Mouse (Mus musculus) neural tube, embryonic 12.5 days (tissue): Measurements from ENCODE around the gene Cd59b. TPM values are rescaled to one million over a fixed set of nuclear protein-coding genes. Genes with fewer than 3 reads are reported as not detected.
"Not testable (repeated sequence)": the region's sequence is repeated elsewhere in the genome, so short reads cannot be mapped to it uniquely, and the experiment has no call there.

Source experiments
- ATAC-seq: fragments of 200-750 bp; cut with Nextera tagmentation; 2 replicates; pipeline ENCODE4 v1.8.0; 2017; ENCODE audit warnings: low read depth, mild to moderate bottlenecking, moderate TSS enrichment, moderate library complexity; ENCODE audit not compliant: low FRiP score
- H3K27ac ChIP-seq: fragments of 300-500 bp; sonication (generic); 2 replicates; pipeline ENCODE4 v1.5.1; 2016
- H3K27me3 ChIP-seq: fragments of 300-500 bp; sonication (generic); replicated peaks from 2 replicates; pipeline ENCODE4 v1.6.1; 2016; ENCODE audit warnings: mild to moderate bottlenecking
- H3K36me3 ChIP-seq: fragments of 300-500 bp; sonication (generic); 2 replicates; pipeline ENCODE4 v1.6.1; 2016; ENCODE audit warnings: mild to moderate bottlenecking
- H3K4me1 ChIP-seq: fragments of 300-500 bp; sonication (generic); 2 replicates; pipeline ENCODE4 v1.6.1; 2016
- H3K4me2 ChIP-seq: fragments of 300-500 bp; sonication (generic); replicated peaks from 2 replicates; pipeline ENCODE4 v1.6.1; 2016; ENCODE audit warnings: mild to moderate bottlenecking
- H3K4me3 ChIP-seq: fragments of 300-500 bp; sonication (generic); 2 replicates; pipeline ENCODE4 v1.5.1; 2016
- H3K9ac ChIP-seq: fragments of 300-500 bp; sonication (generic); 2 replicates; pipeline ENCODE4 v1.6.1; 2016; ENCODE audit warnings: mild to moderate bottlenecking
- H3K9me3 ChIP-seq: fragments of 300-500 bp; sonication (generic); 2 replicates; pipeline ENCODE4 v1.6.1; 2016; ENCODE audit warnings: mild to moderate bottlenecking
- WGBS: fragments of 180-500 bp; shearing (Covaris S2); methylation state at CpG from one replicate; pipeline ENCODE4 v1.1.7; 2016; 5-methylcytosine and 5-hydroxymethylcytosine counted together
- polyA plus RNA-seq: library from polyadenylated mRNA; unstranded; fragments of >200 nt; fragmentation: Nextera tagmentation; extraction: Ambion mirVana; gene quantifications from 2 replicates; pipeline ENCODE4 v1.2.1, GENCODE M21; 2016

Gene Cd59b
- polyA plus RNA-seq, 1 experiment from 2014 or later, result 2.6 TPM

GRCm38 (mm10) chr2:104041632-104042031, 28.0 kb upstream of the Cd59b start:
- no peak overlapping the region for H3K27ac ChIP-seq
- no peak for ATAC-seq
- no peak overlapping the region for H3K9ac ChIP-seq
- H3K4me1 ChIP-seq, result no peaks in the 10 kb centered on the region
- 86% methylated on average over 5 of the region's 5 CpGs for WGBS
- no peaks in the 10 kb centered on the region for H3K27me3 ChIP-seq
- peaks cover 26% of the 10 kb centered on the region for H3K36me3 ChIP-seq
- no peak overlapping the region for H3K4me3 ChIP-seq
- H3K9me3 ChIP-seq, result no peaks in the 10 kb centered on the region
- H3K4me2 ChIP-seq, result no peak overlapping the region

- no peak for ATAC-seq
- 94% methylated on average over 15 of the region's 15 CpGs for WGBS
Measured at GRCm38 (mm10) chr2:104042766-104043165, 26.9 kb upstream of the Cd59b start.

GRCm38 (mm10) chr2:104043624-104044478, 25.8 kb upstream of the Cd59b start:
- WGBS, result 52% methylated on average over 5 of the region's 5 CpGs
- Histone ChIP-seq H3K4me1 (no peaks in the 10 kb centered on the region), H3K27me3 (no peaks in the 10 kb centered on the region), H3K9ac (no peak overlapping the region), H3K4me2 (no peak overlapping the region), H3K4me3 (no peak overlapping the region), H3K9me3 (no peaks in the 10 kb centered on the region), H3K27ac (no peak overlapping the region), H3K36me3 (peaks cover 31% of the 10 kb centered on the region)
- ATAC-seq, result no peak

More at GRCm38 (mm10) chr2:104042766-104043165, 26.9 kb upstream of the Cd59b start:
- no peaks in the 10 kb centered on the region for H3K9me3 ChIP-seq
- H3K4me3 ChIP-seq, result no peak overlapping the region
- H3K36me3 ChIP-seq, result peaks cover 24% of the 10 kb centered on the region
- H3K27me3 ChIP-seq, result no peaks in the 10 kb centered on the region
- no peak overlapping the region for H3K27ac ChIP-seq
- H3K4me2 ChIP-seq, result no peak overlapping the region
- no peak overlapping the region for H3K9ac ChIP-seq
- H3K4me1 ChIP-seq, result no peaks in the 10 kb centered on the region

- Histone ChIP-seq H3K9me3 (no peaks in the 10 kb centered on the region), H3K27ac (no peak overlapping the region), H3K4me2 (no peak overlapping the region), H3K36me3 (peaks cover 25% of the 10 kb centered on the region), H3K4me3 (no peak overlapping the region), H3K9ac (no peak overlapping the region), H3K27me3 (no peaks in the 10 kb centered on the region), H3K4me1 (no peaks in the 10 kb centered on the region)
- no peak for ATAC-seq
- 94% methylated on average over 1 of the region's 1 CpGs for WGBS
Measured at GRCm38 (mm10) chr2:104044479-104045080, 25.1 kb upstream of the Cd59b start.

- no peaks in the 10 kb centered on the region for H3K4me1 ChIP-seq
- ATAC-seq, result no peak
- WGBS, result 87% methylated on average over 1 of the region's 1 CpGs
- no peak overlapping the region for H3K27ac ChIP-seq
- H3K4me3 ChIP-seq, result no peak overlapping the region
- H3K9ac ChIP-seq, result no peak overlapping the region
- H3K4me2 ChIP-seq, result no peak overlapping the region
- H3K36me3 ChIP-seq, result peaks cover 35% of the 10 kb centered on the region
- H3K27me3 ChIP-seq, result no peaks in the 10 kb centered on the region
- no peaks in the 10 kb centered on the region for H3K9me3 ChIP-seq
Measured at GRCm38 (mm10) chr2:104058381-104058780, 11.3 kb upstream of the Cd59b start.

- H3K4me1 ChIP-seq, result no peaks in the 10 kb centered on the region
- 92% methylated on average over 4 of the region's 4 CpGs for WGBS
- peaks cover 32% of the 10 kb centered on the region for H3K36me3 ChIP-seq
- no peaks in the 10 kb centered on the region for H3K27me3 ChIP-seq
- no peak overlapping the region for H3K4me3 ChIP-seq
- no peak for ATAC-seq
- no peak overlapping the region for H3K9ac ChIP-seq
- no peak overlapping the region for H3K4me2 ChIP-seq
- H3K9me3 ChIP-seq, result no peaks in the 10 kb centered on the region; the same call in 1 of the 2 replicates
- no peak overlapping the region for H3K27ac ChIP-seq
Measured at GRCm38 (mm10) chr2:104058954-104059353, 10.7 kb upstream of the Cd59b start.

- peaks cover 23% of the 10 kb centered on the region for H3K36me3 ChIP-seq
- H3K9me3 ChIP-seq, result no peaks in the 10 kb centered on the region; the same call in 1 of the 2 replicates
- no peak for ATAC-seq
- no peak overlapping the region for H3K4me2 ChIP-seq
- H3K4me1 ChIP-seq, result no peaks in the 10 kb centered on the region
- no peak overlapping the region for H3K4me3 ChIP-seq
- no peaks in the 10 kb centered on the region for H3K27me3 ChIP-seq
- 76% methylated on average over 10 of the region's 10 CpGs for WGBS
- H3K9ac ChIP-seq, result no peak overlapping the region
- no peak overlapping the region for H3K27ac ChIP-seq
Measured at GRCm38 (mm10) chr2:104059786-104060185, 9.9 kb upstream of the Cd59b start.

GRCm38 (mm10) chr2:104060996-104061395, 8.7 kb upstream of the Cd59b start:
- 98% methylated on average over 6 of the region's 6 CpGs for WGBS
- no peak for ATAC-seq

GRCm38 (mm10) chr2:104062665-104063064, 7.0 kb upstream of the Cd59b start:
- peaks cover 17% of the 10 kb centered on the region for H3K36me3 ChIP-seq
- H3K9me3 ChIP-seq, result no peaks in the 10 kb centered on the region; the same call in 1 of the 2 replicates
- no peak overlapping the region for H3K27ac ChIP-seq
- H3K27me3 ChIP-seq, result no peaks in the 10 kb centered on the region
- ATAC-seq, result no peak
- no peaks in the 10 kb centered on the region for H3K4me1 ChIP-seq
- no peak overlapping the region for H3K9ac ChIP-seq
- H3K4me2 ChIP-seq, result no peak overlapping the region
- H3K4me3 ChIP-seq, result no peak overlapping the region

More at GRCm38 (mm10) chr2:104060996-104061395, 8.7 kb upstream of the Cd59b start:
- no peaks in the 10 kb centered on the region for H3K4me1 ChIP-seq
- no peak overlapping the region for H3K4me3 ChIP-seq
- H3K27ac ChIP-seq, result no peak overlapping the region
- H3K9ac ChIP-seq, result no peak overlapping the region
- no peaks in the 10 kb centered on the region for H3K27me3 ChIP-seq
- H3K9me3 ChIP-seq, result no peaks in the 10 kb centered on the region; the same call in 1 of the 2 replicates
- peaks cover 17% of the 10 kb centered on the region for H3K36me3 ChIP-seq
- H3K4me2 ChIP-seq, result no peak overlapping the region

- H3K27me3 ChIP-seq, result no peaks in the 10 kb centered on the region
- H3K4me2 ChIP-seq, result no peak overlapping the region
- no peak overlapping the region for H3K4me3 ChIP-seq
- peaks cover 12% of the 10 kb centered on the region for H3K36me3 ChIP-seq
- no peak for ATAC-seq
- H3K27ac ChIP-seq, result no peak overlapping the region
- H3K9me3 ChIP-seq, result no peaks in the 10 kb centered on the region; the same call in 1 of the 2 replicates
- WGBS, result 88% methylated on average over 2 of the region's 2 CpGs
- H3K4me1 ChIP-seq, result no peaks in the 10 kb centered on the region
- H3K9ac ChIP-seq, result no peak overlapping the region
Measured at GRCm38 (mm10) chr2:104064152-104064551, 5.5 kb upstream of the Cd59b start.

GRCm38 (mm10) chr2:104065526-104065925, 4.1 kb upstream of the Cd59b start, which contains the start of gene Gm10912:
Gene Gm10912, plus strand, starts transcription at chr2:104065826.
- not testable (repeated sequence) for ATAC-seq, H3K4me1 ChIP-seq, H3K4me2 ChIP-seq, H3K27me3 ChIP-seq, H3K36me3 ChIP-seq, H3K9ac ChIP-seq, H3K9me3 ChIP-seq, H3K27ac ChIP-seq, H3K4me3 ChIP-seq
- WGBS, result 92% methylated on average over 6 of the region's 6 CpGs

GRCm38 (mm10) chr2:104068450-104068849, 1.2 kb upstream of the Cd59b start, which contains the start of gene Gm10799:
Gene Gm10799, minus strand, starts transcription at chr2:104068550.
- H3K36me3 ChIP-seq, H3K4me2 ChIP-seq, H3K27me3 ChIP-seq, H3K4me1 ChIP-seq, H3K4me3 ChIP-seq, H3K27ac ChIP-seq, H3K9me3 ChIP-seq, H3K9ac ChIP-seq, ATAC-seq: not testable (repeated sequence)
- WGBS, result 90% methylated on average over 7 of the region's 7 CpGs
